Mouse (Mus musculus) inflammation-experienced regulatory T-cells, adult 6 months (primary cell): Measurements from ENCODE around the gene Gm29110. TPM values are rescaled to one million over a fixed set of nuclear protein-coding genes. Genes with fewer than 3 reads are reported as not detected.
"Not testable (repeated sequence)": the region's sequence is repeated elsewhere in the genome, so short reads cannot be mapped to it uniquely, and the experiment has no call there.

Source experiments
- ATAC-seq: one replicate; pipeline ENCODE4 v1.8.0; 2017
- polyA plus RNA-seq, 3 experiments: library from polyadenylated mRNA; unstranded; fragments of 100-300 nt; shearing (Covaris generic); gene quantifications; one replicate each; pipeline ENCODE4 v1.2.1; 2017

Gene Gm29110
- not detected for polyA plus RNA-seq

DNA sequence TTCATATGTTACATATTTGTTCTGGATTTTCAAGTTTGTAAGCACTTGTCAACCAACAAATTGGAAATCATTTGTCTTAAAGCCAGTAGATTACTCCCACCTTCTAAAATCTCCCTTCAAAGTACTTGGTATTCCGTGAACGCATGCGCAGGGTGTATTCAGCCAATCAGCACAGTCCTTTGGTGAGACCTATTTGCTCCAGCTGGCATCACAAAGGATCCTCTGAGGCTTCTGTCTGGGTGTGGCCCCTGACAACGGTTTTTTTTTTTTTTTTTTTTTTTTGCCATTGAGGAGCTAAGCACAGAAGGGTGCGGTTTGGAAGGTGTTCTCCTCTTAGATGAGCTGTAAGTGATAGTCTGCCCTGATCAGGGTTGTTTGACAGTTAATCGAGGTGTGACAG, at the start of gene Gm29110:
Gene Gm29110, plus strand, starts transcription at position 301 of the 400 bp plus-strand sequence.
- ATAC-seq = not testable (repeated sequence)

Other genes with a start within 250 kb of the Gm29110 start
- not detected for gene Gm21913, start 153.4 kb downstream of the Gm29110 start, polyA plus RNA-seq